8 mouse cellular contexts compared by ENCODE assay signal in genomic region chr9:103108943-103109670, GRCm38 (mm10). TPM values are rescaled to one million over a fixed set of nuclear protein-coding genes. Genes with fewer than 3 reads are reported as not detected.
DNase-seq lines count a peak whose midpoint lies in the region; ATAC-seq and TF ChIP-seq lines count a peak whose summit lies in the region.

No protein-coding gene starts in this region.

- H3K4me3 ChIP-seq in cerebellum, adult 2 months (replicated peaks; ENCODE audit: insufficient read depth, low read depth, low read length): peak overlapping the region; percentile 86
- H3K4me3 ChIP-seq in liver, embryonic 12.5 days: peak overlapping the region; percentile 63

- no peaks in the 10 kb centered on the region for H3K36me3 ChIP-seq in liver, embryonic 12.5 days

- peak overlapping the region; percentile 73 for H3K4me2 ChIP-seq in liver, embryonic 12.5 days

- no peak for DNase-seq in cerebellum, adult 2 months
- no peak for DNase-seq in cerebellum, postnatal 36 days
- peak; percentile 72 for DNase-seq in right cerebral cortex, adult 18-20 months
- DNase-seq in right cerebral cortex, postnatal 10 days (ENCODE audit: low spot score in 2 of 2): no peak
- peak; percentile 85 for DNase-seq in telencephalon, adult 2 months (ENCODE audit: low read depth, low spot score)
- DNase-seq in urinary bladder, postnatal 25 days (ENCODE audit: low spot score): no peak

- H3K27ac ChIP-seq in cerebellum, adult 2 months (ENCODE audit: insufficient read depth, low read length): peak overlapping the region; percentile 100
- H3K27ac ChIP-seq in liver, embryonic 12.5 days: no peak overlapping the region

- no peak for TF ChIP-seq POLR2A in cerebellum, adult 2 months (IDR thresholded peaks at IDR 0.05; ENCODE audit: borderline replicate concordance, insufficient read depth, low read length)

- H3K4me1 ChIP-seq in cerebellum, adult 2 months (ENCODE audit: control insufficient read depth, insufficient read depth, low read length): peaks cover 19% of the 10 kb centered on the region
- peaks cover 28% of the 10 kb centered on the region for H3K4me1 ChIP-seq in liver, embryonic 12.5 days

- peak overlapping the region; percentile 67 for H3K9ac ChIP-seq in liver, embryonic 12.5 days

- H3K27me3 ChIP-seq in cerebellum, adult 2 months (ENCODE audit: control insufficient read depth, insufficient read depth, low read length): no peaks in the 10 kb centered on the region
- H3K27me3 ChIP-seq in liver, embryonic 12.5 days (replicated peaks): peaks cover 60% of the 10 kb centered on the region

- ATAC-seq in liver, embryonic 12.5 days: no peak
- ATAC-seq in megakaryocyte progenitor cell, adult 5-6 weeks (replicated peaks; ENCODE audit: poor library complexity): no peak

- TF ChIP-seq CTCF in cerebellum, adult 2 months (IDR thresholded peaks at IDR 0.05; ENCODE audit: borderline replicate concordance, insufficient read depth, low read depth, low read length): no peak

- WGBS in cerebellum, adult 2 months: 5% methylated on average over 18 of the region's 18 CpGs
- 25% methylated on average over 18 of the region's 18 CpGs for WGBS in liver, embryonic 12.5 days (ENCODE audit: insufficient replicate concordance)

- no peaks in the 10 kb centered on the region for H3K9me3 ChIP-seq in liver, embryonic 12.5 days (replicated peaks)

RNA-seq across cellular contexts. Expression of gene Rab6b, which starts 2.5 kb away (rescaled TPM):
- 188 and 199 TPM in 2 replicates for polyA plus RNA-seq in cerebellum, adult 2 months (2012; rRNA removed)
- 0.24 and 0.43 TPM in 2 replicates for polyA plus RNA-seq in liver, embryonic 12.5 days (2016; fragmentation: Nextera tagmentation; extraction: Ambion mirVana)
- total RNA-seq in megakaryocyte progenitor cell, adult 5-6 weeks (2015): 0.51 and 0.64 TPM in 2 replicates
- total RNA-seq in megakaryocyte progenitor cell, adult 5-6 weeks (2017): 0.04 and 0.10 TPM in 2 replicates

Comparison
In these comparisons a context has a peak if more than half of its experiments do, and no peak if none do; other contexts are left out.
1. DNase-seq: peak in right cerebral cortex, adult 18-20 months (single experiment) and telencephalon, adult 2 months (single experiment); none in cerebellum, adult 2 months (0 of 2), cerebellum, postnatal 36 days (0 of 2), right cerebral cortex, postnatal 10 days (0 of 2) and urinary bladder, postnatal 25 days (single experiment).
2. RNA of gene Rab6b, which starts 2.5 kb away (polyA plus RNA-seq): 188 to 199 TPM in cerebellum, adult 2 months; 0.24 to 0.43 TPM in liver, embryonic 12.5 days; every median in the first group is over 100 times any median in the second.